Mouse (Mus musculus): ENCODE measurements around the gene Fkbp2. TPM values are rescaled to one million over a fixed set of nuclear protein-coding genes. Genes with fewer than 3 reads are reported as not detected.

The Fkbp2 gene
- polyA plus RNA-seq, 1 experiment from 2014 or later: 129 TPM

GRCm38 (mm10) chr19:6949951-6950350 lies 30.4 kb downstream of the Fkbp2 start:
- WGBS: 41% methylated on average over 5 of the region's 5 CpGs
- no peak for ATAC-seq
- peak overlapping the region; percentile 93 for H3K27ac ChIP-seq (ENCODE audit: low read length)

GRCm38 (mm10) chr19:6949532-6949931 lies 30.8 kb downstream of the Fkbp2 start:
- no peak overlapping the region; the same call in 1 of the 2 replicates for H3K9ac ChIP-seq (ENCODE audit: low read depth, low read length)

More at GRCm38 (mm10) chr19:6949951-6950350, 30.4 kb downstream of the Fkbp2 start:
- Histone ChIP-seq H3K36me3 (ENCODE audit: control insufficient read depth, insufficient read depth, low read length) (no peaks in the 10 kb centered on the region), H3K27me3 (ENCODE audit: control insufficient read depth, insufficient read depth, low read depth, low read length) (no peaks in the 10 kb centered on the region), H3K4me2 (ENCODE audit: low read length) (peak overlapping the region; percentile 82), H3K4me1 (ENCODE audit: control insufficient read depth, insufficient read depth, low read length) (peaks cover 17% of the 10 kb centered on the region), H3K9ac (ENCODE audit: low read depth, low read length) (peak overlapping the region; percentile 70), H3K4me3 (ENCODE audit: low read depth, low read length) (peak overlapping the region; percentile 61), H3K9me3 (replicated peaks; ENCODE audit: control insufficient read depth, low read length, poor library complexity, severe bottlenecking) (no peaks in the 10 kb centered on the region)

GRCm38 (mm10) chr19:6948186-6948585 lies 32.1 kb downstream of the Fkbp2 start:
- Histone ChIP-seq H3K27me3 (ENCODE audit: control insufficient read depth, insufficient read depth, low read depth, low read length) (no peaks in the 10 kb centered on the region), H3K9ac (ENCODE audit: low read depth, low read length) (no peak overlapping the region), H3K4me2 (ENCODE audit: low read length) (no peak overlapping the region), H3K9me3 (replicated peaks; ENCODE audit: control insufficient read depth, low read length, poor library complexity, severe bottlenecking) (no peaks in the 10 kb centered on the region), H3K36me3 (ENCODE audit: control insufficient read depth, insufficient read depth, low read length) (no peaks in the 10 kb centered on the region), H3K4me3 (ENCODE audit: low read depth, low read length) (no peak overlapping the region), H3K27ac (ENCODE audit: low read length) (no peak overlapping the region), H3K4me1 (ENCODE audit: control insufficient read depth, insufficient read depth, low read length) (peaks cover 17% of the 10 kb centered on the region)
- ATAC-seq: no peak
- WGBS: 94% methylated on average over 4 of the region's 4 CpGs

More at GRCm38 (mm10) chr19:6949532-6949931, 30.8 kb downstream of the Fkbp2 start:
- Histone ChIP-seq H3K27me3 (ENCODE audit: control insufficient read depth, insufficient read depth, low read depth, low read length) (no peaks in the 10 kb centered on the region), H3K4me2 (ENCODE audit: low read length) (no peak overlapping the region), H3K4me1 (ENCODE audit: control insufficient read depth, insufficient read depth, low read length) (peaks cover 17% of the 10 kb centered on the region), H3K4me3 (ENCODE audit: low read depth, low read length) (no peak overlapping the region), H3K36me3 (ENCODE audit: control insufficient read depth, insufficient read depth, low read length) (no peaks in the 10 kb centered on the region), H3K9me3 (replicated peaks; ENCODE audit: control insufficient read depth, low read length, poor library complexity, severe bottlenecking) (no peaks in the 10 kb centered on the region), H3K27ac (ENCODE audit: low read length) (no peak overlapping the region)
- 85% methylated on average over 5 of the region's 5 CpGs for WGBS
- ATAC-seq: no peak

- Histone ChIP-seq H3K27me3 (ENCODE audit: control insufficient read depth, insufficient read depth, low read depth, low read length) (no peaks in the 10 kb centered on the region), H3K9me3 (replicated peaks; ENCODE audit: control insufficient read depth, low read length, poor library complexity, severe bottlenecking) (no peaks in the 10 kb centered on the region), H3K36me3 (ENCODE audit: control insufficient read depth, insufficient read depth, low read length) (no peaks in the 10 kb centered on the region), H3K27ac (ENCODE audit: low read length) (no peak overlapping the region), H3K4me1 (ENCODE audit: control insufficient read depth, insufficient read depth, low read length) (peaks cover 18% of the 10 kb centered on the region), H3K9ac (ENCODE audit: low read depth, low read length) (no peak overlapping the region), H3K4me3 (ENCODE audit: low read depth, low read length) (no peak overlapping the region), H3K4me2 (ENCODE audit: low read length) (no peak overlapping the region)
- ATAC-seq: no peak
- 55% methylated on average over 4 of the region's 4 CpGs for WGBS
These were observed 32.6 kb downstream of the Fkbp2 start for GRCm38 (mm10) chr19:6947742-6948141.

- Histone ChIP-seq H3K9ac (ENCODE audit: low read depth, low read length) (no peak overlapping the region), H3K36me3 (ENCODE audit: control insufficient read depth, insufficient read depth, low read length) (no peaks in the 10 kb centered on the region), H3K27ac (ENCODE audit: low read length) (no peak overlapping the region), H3K4me1 (ENCODE audit: control insufficient read depth, insufficient read depth, low read length) (peaks cover 27% of the 10 kb centered on the region), H3K9me3 (replicated peaks; ENCODE audit: control insufficient read depth, low read length, poor library complexity, severe bottlenecking) (no peaks in the 10 kb centered on the region), H3K27me3 (ENCODE audit: control insufficient read depth, insufficient read depth, low read depth, low read length) (no peaks in the 10 kb centered on the region), H3K4me3 (ENCODE audit: low read depth, low read length) (no peak overlapping the region), H3K4me2 (ENCODE audit: low read length) (0 out of 2 replicates have a peak overlapping the region, but pooled peaks have one; percentile 1)
- ATAC-seq: no peak
- 91% methylated on average over 6 of the region's 6 CpGs for WGBS
These were observed 36.6 kb downstream of the Fkbp2 start for GRCm38 (mm10) chr19:6943709-6944108.

- Histone ChIP-seq H3K27me3 (ENCODE audit: control insufficient read depth, insufficient read depth, low read depth, low read length) (no peaks in the 10 kb centered on the region), H3K27ac (ENCODE audit: low read length) (peak overlapping the region; percentile 98), H3K9me3 (replicated peaks; ENCODE audit: control insufficient read depth, low read length, poor library complexity, severe bottlenecking) (no peaks in the 10 kb centered on the region), H3K4me3 (ENCODE audit: low read depth, low read length) (peak overlapping the region; percentile 89), H3K4me1 (ENCODE audit: control insufficient read depth, insufficient read depth, low read length) (peaks cover 30% of the 10 kb centered on the region), H3K4me2 (ENCODE audit: low read length) (peak overlapping the region; percentile 99), H3K9ac (ENCODE audit: low read depth, low read length) (peak overlapping the region; percentile 99), H3K36me3 (ENCODE audit: control insufficient read depth, insufficient read depth, low read length) (no peaks in the 10 kb centered on the region)
- ATAC-seq: peak; percentile 9; the same call in 1 of the 2 replicates
- WGBS: 31% methylated on average over 5 of the region's 5 CpGs
These were observed 37.5 kb downstream of the Fkbp2 start for GRCm38 (mm10) chr19:6942764-6943163.

GRCm38 (mm10) chr19:6942249-6942691 lies 38.0 kb downstream of the Fkbp2 start, which contains the start of gene Gpr137:
Gene Gpr137 (minus strand): TSS chr19:6942480.
- peaks cover 30% of the 10 kb centered on the region for H3K4me1 ChIP-seq (ENCODE audit: control insufficient read depth, insufficient read depth, low read length)
- H3K4me2 ChIP-seq (ENCODE audit: low read length): peak within 1 kb of the TSS; percentile 99
- peak; percentile 88 for ATAC-seq
- peak within 1 kb of the TSS; percentile 99 for H3K9ac ChIP-seq (ENCODE audit: low read depth, low read length)
- peak within 1 kb of the TSS; percentile 89 for H3K4me3 ChIP-seq (ENCODE audit: low read depth, low read length)
- H3K36me3 ChIP-seq (ENCODE audit: control insufficient read depth, insufficient read depth, low read length): no peaks in the 10 kb centered on the region
- H3K27ac ChIP-seq (ENCODE audit: low read length): peak within 1 kb of the TSS; percentile 98
- no peaks in the 10 kb centered on the region for H3K9me3 ChIP-seq (replicated peaks; ENCODE audit: control insufficient read depth, low read length, poor library complexity, severe bottlenecking)
- no peaks in the 10 kb centered on the region for H3K27me3 ChIP-seq (ENCODE audit: control insufficient read depth, insufficient read depth, low read depth, low read length)
- under 1% methylated on average over 27 of the region's 27 CpGs for WGBS

- under 1% methylated on average over 77 of the region's 83 CpGs for WGBS
- H3K27me3 ChIP-seq (ENCODE audit: control insufficient read depth, insufficient read depth, low read depth, low read length): no peaks in the 10 kb centered on the region
- peak; percentile 89 for ATAC-seq
- peak within 1 kb of the TSS; percentile 89 for H3K4me3 ChIP-seq (ENCODE audit: low read depth, low read length)
- no peaks in the 10 kb centered on the region for H3K36me3 ChIP-seq (ENCODE audit: control insufficient read depth, insufficient read depth, low read length)
- no peaks in the 10 kb centered on the region for H3K9me3 ChIP-seq (replicated peaks; ENCODE audit: control insufficient read depth, low read length, poor library complexity, severe bottlenecking)
- H3K4me2 ChIP-seq (ENCODE audit: low read length): peak within 1 kb of the TSS; percentile 99
- peak within 1 kb of the TSS; percentile 99 for H3K9ac ChIP-seq (ENCODE audit: low read depth, low read length)
- peaks cover 30% of the 10 kb centered on the region for H3K4me1 ChIP-seq (ENCODE audit: control insufficient read depth, insufficient read depth, low read length)
- H3K27ac ChIP-seq (ENCODE audit: low read length): peak within 1 kb of the TSS; percentile 98
These were observed 38.7 kb downstream of the Fkbp2 start, which contains the start of gene Bad for GRCm38 (mm10) chr19:6941372-6942248. Gene Bad (plus strand): TSS chr19:6941861.

All from midbrain, embryonic 16.5 days (tissue).